In the genomic region with DNA sequence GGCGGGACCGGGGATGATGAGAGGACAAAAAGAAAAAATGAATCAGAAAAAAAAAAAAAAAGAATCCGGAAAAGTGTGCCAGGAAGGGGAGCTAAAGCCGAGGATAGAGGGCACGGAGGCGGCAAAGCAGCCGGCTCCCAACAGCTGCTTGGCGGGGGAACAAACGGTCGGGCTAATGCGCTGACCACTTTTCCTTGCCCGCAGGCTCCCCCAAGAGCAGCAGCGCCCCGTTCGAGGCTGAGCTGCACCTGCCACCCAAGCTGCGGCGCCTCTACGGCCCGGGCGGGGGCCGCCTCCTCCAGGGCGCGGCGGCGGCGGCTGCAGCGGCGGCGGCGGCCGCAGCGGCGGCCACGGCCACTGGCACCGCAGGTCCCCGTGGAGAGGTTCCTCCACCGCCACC, we compare ENCODE assay signal across 8 mouse cellular contexts. TPM values are rescaled to one million over a fixed set of nuclear protein-coding genes. Genes with fewer than 3 reads are reported as not detected.
A peak's percentile ranks its signal among the peaks of the same experiment; 100 is the strongest.
DNase-seq lines count a peak whose midpoint lies in the region; ATAC-seq and TF ChIP-seq lines count a peak whose summit lies in the region.

No protein-coding gene starts in this region.

- peak overlapping the region; percentile 43 for H3K4me3 ChIP-seq in heart, embryonic 11.5 days (ENCODE audit: low read depth, low read length)
- peak overlapping the region in 2 of 3 experiments; percentile 20 to 85 for H3K4me3 ChIP-seq in CH12.LX (replicated peaks in 1 of 3; ENCODE audit: low read depth in 2 of 3, low read length in 2 of 3, poor library complexity in 1 of 3)
- H3K4me3 ChIP-seq in forebrain, embryonic 16.5 days (replicated peaks; ENCODE audit: low read length), result peak overlapping the region; percentile 48
- H3K4me3 ChIP-seq in liver, postnatal 0 days (ENCODE audit: low read depth, low read length), result peak overlapping the region; percentile 36

- H3K27ac ChIP-seq in heart, embryonic 11.5 days (ENCODE audit: low read depth, low read length), result no peak overlapping the region
- H3K27ac ChIP-seq in CH12.LX (ENCODE audit: insufficient read depth, low read depth), result no peak overlapping the region
- peak overlapping the region; percentile 80 for H3K27ac ChIP-seq in forebrain, embryonic 16.5 days (ENCODE audit: low read length)
- no peak overlapping the region for H3K27ac ChIP-seq in liver, postnatal 0 days (ENCODE audit: low read depth)

- dilution Hi-C loops in CH12.LX (cut with MboI; ENCODE audit: extremely low pct_ligation_motif_present, extremely low pct_unique_long_range_greater_than_20kb, low sequenced_read_pairs), result no loop called here

- H3K27me3 ChIP-seq in heart, embryonic 11.5 days (ENCODE audit: control insufficient read depth, insufficient read depth, low read length), result peaks cover 79% of the 10 kb centered on the region
- H3K27me3 ChIP-seq in CH12.LX (replicated peaks), result peaks cover 40% of the 10 kb centered on the region
- no peaks in the 10 kb centered on the region; the same call in 1 of the 2 replicates for H3K27me3 ChIP-seq in forebrain, embryonic 16.5 days (replicated peaks; ENCODE audit: control insufficient read depth, insufficient read depth, low read length)
- peaks cover 88% of the 10 kb centered on the region for H3K27me3 ChIP-seq in liver, postnatal 0 days (ENCODE audit: insufficient read depth, low read length)

- no peak for DNase-seq in heart, postnatal 14 days
- no peak for DNase-seq in CH12.LX (ENCODE audit: extremely low read depth)
- DNase-seq in liver, postnatal 0 days, result no peak
- no peak for DNase-seq in frontal cortex, postnatal 25 days (ENCODE audit: low spot score in 2 of 2)
- DNase-seq in layer of hippocampus, postnatal 36 days, result no peak

- H3K4me2 ChIP-seq in heart, embryonic 11.5 days, result peak overlapping the region; percentile 78
- peak overlapping the region; percentile 54; the same call in 1 of the 2 replicates for H3K4me2 ChIP-seq in CH12.LX (ENCODE audit: insufficient read depth, low read depth, poor library complexity, severe bottlenecking)
- H3K4me2 ChIP-seq in forebrain, embryonic 16.5 days (ENCODE audit: low read length), result peak overlapping the region; percentile 64
- H3K4me2 ChIP-seq in liver, postnatal 0 days (ENCODE audit: low read depth, low read length), result peak overlapping the region; percentile 65

- no peaks in the 10 kb centered on the region for H3K9me3 ChIP-seq in heart, embryonic 11.5 days (replicated peaks; ENCODE audit: control insufficient read depth, low read length)
- H3K9me3 ChIP-seq in CH12.LX (replicated peaks; ENCODE audit: low read length), result no peaks in the 10 kb centered on the region
- H3K9me3 ChIP-seq in forebrain, embryonic 16.5 days (ENCODE audit: control insufficient read depth, low read length), result no peaks in the 10 kb centered on the region
- peaks cover 4% of the 10 kb centered on the region; the same call in 1 of the 2 replicates for H3K9me3 ChIP-seq in liver, postnatal 0 days (ENCODE audit: low read length)

- ATAC-seq in heart, embryonic 11.5 days (replicated peaks; ENCODE audit: insufficient number of reproducible peaks, low FRiP score, low TSS enrichment), result no peak
- ATAC-seq in forebrain, embryonic 16.5 days, result no peak
- no peak for ATAC-seq in liver, postnatal 0 days
- ATAC-seq in erythroblast, adult 5-6 weeks (replicated peaks; ENCODE audit: low FRiP score, poor library complexity, severe bottlenecking), result no peak

- no peaks in the 10 kb centered on the region for H3K36me3 ChIP-seq in heart, embryonic 11.5 days (ENCODE audit: control insufficient read depth, insufficient read depth, low read length)
- no peaks in the 10 kb centered on the region for H3K36me3 ChIP-seq in CH12.LX (replicated peaks in 1 of 2; ENCODE audit: control insufficient read depth in 1 of 2, insufficient read depth in 1 of 2, low read length in 1 of 2)
- H3K36me3 ChIP-seq in forebrain, embryonic 16.5 days (ENCODE audit: control insufficient read depth, insufficient read depth), result no peaks in the 10 kb centered on the region
- no peaks in the 10 kb centered on the region for H3K36me3 ChIP-seq in liver, postnatal 0 days (replicated peaks; ENCODE audit: insufficient read depth, low read length)

- no peak for TF ChIP-seq CTCF in CH12.LX (conservative IDR thresholded peaks at IDR 0.05 in 1 of 2, IDR thresholded peaks at IDR 0.05 in 1 of 2; ENCODE audit: low read depth in 2 of 2, low read length in 2 of 2)
- TF ChIP-seq CTCF in liver, postnatal 0 days (IDR thresholded peaks at IDR 0.05; ENCODE audit: low read depth), result no peak

- no peak overlapping the region for H3K9ac ChIP-seq in heart, embryonic 11.5 days (ENCODE audit: low read depth, low read length)
- H3K9ac ChIP-seq in CH12.LX (ENCODE audit: insufficient read depth, low read depth), result peak overlapping the region; percentile 2; the same call in 1 of the 2 replicates
- peak overlapping the region; percentile 72 for H3K9ac ChIP-seq in forebrain, embryonic 16.5 days (replicated peaks; ENCODE audit: low read depth, low read length)
- H3K9ac ChIP-seq in liver, postnatal 0 days (replicated peaks), result no peak overlapping the region

- intact Hi-C loops in heart, postnatal 14 days (cut with DNase I), result loop anchor here (10.0 kb wide), 1 partner anchor 266 kb away; no protein-coding TSS in a partner anchor

- in situ Hi-C loops in CH12.LX (cut with MboI; ENCODE audit: low pct_ligation_motif_present, low pct_unique_long_range_greater_than_20kb, low sequenced_read_pairs), result loop anchor here (10.0 kb wide), 1 partner anchor 196 kb away; no protein-coding TSS in a partner anchor

- TF ChIP-seq POLR2A in CH12.LX (IDR thresholded peaks at IDR 0.05; ENCODE audit: low read depth, low read length), result no peak

- 14% methylated on average over 25 of the region's 37 CpGs for WGBS in heart, embryonic 11.5 days (ENCODE audit: insufficient replicate concordance)
- 26% methylated on average over 20 of the region's 37 CpGs for WGBS in forebrain, embryonic 16.5 days
- WGBS in liver, postnatal 0 days (ENCODE audit: insufficient replicate concordance), result 16% methylated on average over 16 of the region's 37 CpGs

- no peak for TF ChIP-seq RAD21 in CH12.LX (IDR thresholded peaks at IDR 0.05; ENCODE audit: low read depth, low read length)

- H3K4me1 ChIP-seq in heart, embryonic 11.5 days (ENCODE audit: control insufficient read depth, insufficient read depth, low read length), result no peaks in the 10 kb centered on the region
- no peaks in the 10 kb centered on the region for H3K4me1 ChIP-seq in CH12.LX (ENCODE audit: control insufficient read depth in 1 of 2, insufficient read depth in 2 of 2)
- peaks cover 6% of the 10 kb centered on the region for H3K4me1 ChIP-seq in forebrain, embryonic 16.5 days (replicated peaks; ENCODE audit: control insufficient read depth, insufficient read depth, low read length)
- H3K4me1 ChIP-seq in liver, postnatal 0 days (ENCODE audit: insufficient read depth), result no peaks in the 10 kb centered on the region

- H3K79me2 ChIP-seq in CH12.LX (replicated peaks; ENCODE audit: control insufficient read depth, extremely low read depth, insufficient read depth, poor library complexity, severe bottlenecking), result no peaks in the 10 kb centered on the region

- no peak for TF ChIP-seq EP300 in CH12.LX (IDR thresholded peaks at IDR 0.05; ENCODE audit: low read length)
- TF ChIP-seq EP300 in liver, postnatal 0 days (IDR thresholded peaks at IDR 0.05; ENCODE audit: low read depth), result no peak

TF ChIP-seq in CH12.LX, 34 proteins besides CTCF, POLR2A, EP300 and RAD21:
- no peak for TF ChIP-seq GABPA (IDR thresholded peaks at IDR 0.05; ENCODE audit: insufficient replicate concordance, low read depth, low read length)

RNA-seq across cellular contexts. Expression of a gene that starts 2.1 kb away (rescaled TPM):
- polyA plus RNA-seq in heart, embryonic 11.5 days (2014; fragmentation: Nextera tagmentation; extraction: Ambion mirVana), result 0.09 TPM in 1 of 2 replicates, not detected in the other
- total RNA-seq in heart, postnatal 14 days (2021), result not detected
- total RNA-seq in CH12.LX (2012; rRNA removed) (not detected in 2 replicates), CH12.LX (2014; rRNA removed) (not detected in 2 replicates)
- not detected in 2 replicates for polyA plus RNA-seq in CH12.LX (2012; ENCODE audit: insufficient read length, low read depth)
- polyA plus RNA-seq in forebrain, embryonic 16.5 days (2015; fragmentation: Nextera tagmentation; extraction: Ambion mirVana), result 41.3 and 42.8 TPM in 2 replicates
- polyA plus RNA-seq in liver, postnatal 0 days (2015; fragmentation: Nextera tagmentation; extraction: Ambion mirVana), result not detected in 2 replicates
- total RNA-seq in erythroblast, adult 5-6 weeks (2015; ENCODE audit: low replicate concordance), result not detected in 2 replicates
- total RNA-seq in erythroblast, adult 5-6 weeks (2017; ENCODE audit: low replicate concordance), result not detected in 2 replicates
- 10 to 100 TPM; 17.4 to 17.7 TPM for total RNA-seq in layer of hippocampus, postnatal 36 days (2021)

Comparison
In these comparisons a context has a peak if more than half of its experiments do, and no peak if none do; other contexts are left out.
1. H3K9ac ChIP-seq: peak in CH12.LX (single experiment) and forebrain, embryonic 16.5 days (single experiment); none in heart, embryonic 11.5 days (single experiment) and liver, postnatal 0 days (single experiment).
2. RNA of a gene that starts 2.1 kb away (total RNA-seq): 17.4 to 17.7 TPM in layer of hippocampus, postnatal 36 days; not detected in heart, postnatal 14 days, not detected in CH12.LX and not detected in erythroblast, adult 5-6 weeks; every median in the first group is over 10 times any median in the second.
3. Peak in every context shown above with its lines, with median percentiles within 50 percentile points of each other: H3K4me2 ChIP-seq and H3K4me3 ChIP-seq.